Mouse (Mus musculus): ENCODE measurements at regions not wholly inside any gene's neighbourhood (a gene's known extent, or its start where the extent isn't known, plus 50 kb on each side); places are given as distances from the start of the nearest gene placed in this dataset.
"Not testable (repeated sequence)": the region's sequence is repeated elsewhere in the genome, so short reads cannot be mapped to it uniquely, and the experiment has no call there.

- DNase-seq: no peak
Measured at GRCm38 (mm10) chr13:26235941-26236340, 534.0 kb downstream of the Hdgfl1 start.

GRCm38 (mm10) chr13:26234703-26235102 lies 535.3 kb downstream of the Hdgfl1 start:
- DNase-seq: no peak

GRCm38 (mm10) chr13:26217299-26217698 lies 552.7 kb downstream of the Hdgfl1 start:
- DNase-seq: no peak

- no peak for DNase-seq
Measured at GRCm38 (mm10) chr13:26216579-26216978, 553.4 kb downstream of the Hdgfl1 start.

- DNase-seq: no peak
Measured at GRCm38 (mm10) chr13:26205532-26206105, 564.3 kb downstream of the Hdgfl1 start.

- DNase-seq: no peak
Measured at GRCm38 (mm10) chr13:26194646-26195045, 575.3 kb downstream of the Hdgfl1 start.

- no peak for DNase-seq
Measured at GRCm38 (mm10) chr13:26183879-26184278, 586.1 kb downstream of the Hdgfl1 start.

- no peak for DNase-seq
Measured at GRCm38 (mm10) chr13:26171891-26172482, 598.0 kb downstream of the Hdgfl1 start.

GRCm38 (mm10) chr13:26169641-26170040 lies 600.3 kb downstream of the Hdgfl1 start:
- DNase-seq: no peak

- DNase-seq: no peak
Measured at GRCm38 (mm10) chr13:26158703-26159102, 611.3 kb downstream of the Hdgfl1 start.

- no peak for DNase-seq
Measured at GRCm38 (mm10) chr13:26154701-26155471, 615.1 kb downstream of the Hdgfl1 start.

- no peak for DNase-seq
Measured at GRCm38 (mm10) chr13:26154251-26154650, 615.7 kb downstream of the Hdgfl1 start.

GRCm38 (mm10) chr13:26153093-26153492 lies 616.9 kb downstream of the Hdgfl1 start:
- no peak for DNase-seq

- no peak for DNase-seq
Measured at GRCm38 (mm10) chr13:26150426-26150825, 619.5 kb downstream of the Hdgfl1 start.

GRCm38 (mm10) chr13:26142811-26143210 lies 627.2 kb downstream of the Hdgfl1 start:
- DNase-seq: no peak

GRCm38 (mm10) chr13:26119363-26119762 lies 650.6 kb downstream of the Hdgfl1 start:
- no peak for DNase-seq

- no peak for DNase-seq
Measured at GRCm38 (mm10) chr13:26114136-26114535, 655.8 kb downstream of the Hdgfl1 start.

- DNase-seq: not testable (repeated sequence)
Measured at GRCm38 (mm10) chr13:26113723-26114122, 656.2 kb downstream of the Hdgfl1 start.

GRCm38 (mm10) chr13:26112579-26112978 lies 657.4 kb downstream of the Hdgfl1 start:
- DNase-seq: no peak

- no peak for DNase-seq
Measured at GRCm38 (mm10) chr13:26109013-26109412, 661.0 kb downstream of the Hdgfl1 start.

- no peak for DNase-seq
Measured at GRCm38 (mm10) chr13:26088727-26089126, 681.2 kb downstream of the Hdgfl1 start.

GRCm38 (mm10) chr13:26080814-26081213 lies 689.2 kb downstream of the Hdgfl1 start:
- DNase-seq: no peak

- DNase-seq: no peak
Measured at GRCm38 (mm10) chr13:26080302-26080701, 689.7 kb downstream of the Hdgfl1 start.

GRCm38 (mm10) chr13:26079362-26079761 lies 690.6 kb downstream of the Hdgfl1 start:
- no peak for DNase-seq
